Mouse (Mus musculus) midbrain, embryonic 16.5 days (tissue): ENCODE results near the gene Rab11fip4. TPM values are rescaled to one million over a fixed set of nuclear protein-coding genes. Genes with fewer than 3 reads are reported as not detected.

Source experiments
- ATAC-seq: fragments of 200-750 bp; cut with Nextera tagmentation; 2 replicates; pipeline ENCODE4 v1.8.0; 2017; ENCODE audit warnings: moderate TSS enrichment
- H3K27ac ChIP-seq: fragments of 300-500 bp; sonication (generic); 2 replicates; pipeline ENCODE4 v1.5.1; 2014; ENCODE audit warnings: mild to moderate bottlenecking, low read length, mixed read lengths
- H3K27me3 ChIP-seq: fragments of 300-500 bp; sonication (generic); 2 replicates; pipeline ENCODE4 v1.6.1; 2014; ENCODE audit warnings: low read depth, low read length, mixed read lengths; ENCODE audit not compliant: control insufficient read depth, insufficient read depth
- H3K36me3 ChIP-seq: fragments of 300-500 bp; sonication (generic); 2 replicates; pipeline ENCODE4 v1.6.1; 2014; ENCODE audit warnings: mild to moderate bottlenecking, low read length, moderate library complexity, mixed read lengths; ENCODE audit not compliant: control insufficient read depth, insufficient read depth
- H3K4me1 ChIP-seq: fragments of 300-500 bp; sonication (generic); 2 replicates; pipeline ENCODE4 v1.6.1; 2014; ENCODE audit warnings: mild to moderate bottlenecking, low read length, mixed read lengths; ENCODE audit not compliant: control insufficient read depth, insufficient read depth
- H3K4me2 ChIP-seq: fragments of 300-500 bp; sonication (generic); 2 replicates; pipeline ENCODE4 v1.6.1; 2014; ENCODE audit warnings: mild to moderate bottlenecking, low read length, mixed read lengths
- H3K4me3 ChIP-seq: fragments of 300-500 bp; sonication (generic); 2 replicates; pipeline ENCODE4 v1.5.1; 2014; ENCODE audit warnings: low read depth, mild to moderate bottlenecking, low read length, moderate library complexity, mixed read lengths
- H3K9ac ChIP-seq: fragments of 300-500 bp; sonication (generic); 2 replicates; pipeline ENCODE4 v1.6.1; 2014; ENCODE audit warnings: low read depth, low read length, mixed read lengths
- H3K9me3 ChIP-seq: fragments of 300-500 bp; sonication (generic); replicated peaks from 2 replicates; pipeline ENCODE4 v1.6.1; 2014; ENCODE audit warnings: mild to moderate bottlenecking, low read length, mixed read lengths; ENCODE audit not compliant: control insufficient read depth, poor library complexity, severe bottlenecking
- WGBS: fragments of 180-500 bp; shearing (Covaris S2); extraction: QIAGEN DNeasy Blood & Tissue Kit; methylation state at CpG from one replicate; pipeline ENCODE4 v1.1.7; 2014; 5-methylcytosine and 5-hydroxymethylcytosine counted together
- polyA plus RNA-seq: library from polyadenylated mRNA; unstranded; fragments of >200 nt; fragmentation: Nextera tagmentation; extraction: Ambion mirVana; gene quantifications from 2 replicates; pipeline ENCODE4 v1.2.1, GENCODE M21; 2015

The Rab11fip4 gene
- polyA plus RNA-seq, 1 experiment from 2014 or later, result 29.4 TPM

DNA sequence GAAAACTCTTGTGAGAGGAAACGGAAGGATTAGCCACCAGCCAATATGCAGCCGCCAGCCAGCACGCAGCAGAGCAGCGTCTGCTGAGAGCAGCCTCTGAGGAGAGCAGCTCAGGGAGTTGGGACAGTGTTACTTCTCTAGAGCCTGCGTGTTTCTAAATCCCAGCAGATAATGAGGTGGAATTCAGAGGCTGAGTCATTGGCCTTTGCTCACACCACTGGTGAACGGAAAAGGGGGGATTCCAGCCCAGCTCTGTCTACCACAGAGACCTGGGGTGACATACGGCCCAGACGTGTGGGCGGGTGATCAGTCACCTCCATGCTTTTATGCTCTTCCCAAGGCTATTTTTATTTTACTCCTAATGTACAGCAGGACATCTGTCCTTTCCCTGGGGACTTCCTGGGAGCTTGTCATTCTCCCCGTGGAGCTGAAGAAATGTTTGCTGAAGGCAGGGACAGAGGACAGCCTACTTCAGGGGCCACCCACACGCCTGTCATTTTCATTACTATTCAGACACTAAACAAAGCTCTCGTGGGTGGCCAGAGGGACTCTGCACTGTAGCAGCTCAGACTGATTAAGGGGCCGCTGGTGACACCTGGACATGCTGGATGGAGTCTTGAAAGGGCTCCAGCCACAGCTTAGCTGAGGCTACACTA lies 20.1 kb downstream of the Rab11fip4 start:
- Histone ChIP-seq H3K36me3 (no peaks in the 10 kb centered on the region), H3K9ac (peak overlapping the region; percentile 31; the same call in 1 of the 2 replicates), H3K4me3 (no peak overlapping the region), H3K4me2 (peak overlapping the region; percentile 19), H3K4me1 (peaks cover 29% of the 10 kb centered on the region), H3K9me3 (no peaks in the 10 kb centered on the region), H3K27ac (peak overlapping the region; percentile 61), H3K27me3 (no peaks in the 10 kb centered on the region)
- peak; percentile 50; the same call in 1 of the 2 replicates for ATAC-seq
- WGBS, result 6% methylated on average over 13 of the region's 13 CpGs

DNA sequence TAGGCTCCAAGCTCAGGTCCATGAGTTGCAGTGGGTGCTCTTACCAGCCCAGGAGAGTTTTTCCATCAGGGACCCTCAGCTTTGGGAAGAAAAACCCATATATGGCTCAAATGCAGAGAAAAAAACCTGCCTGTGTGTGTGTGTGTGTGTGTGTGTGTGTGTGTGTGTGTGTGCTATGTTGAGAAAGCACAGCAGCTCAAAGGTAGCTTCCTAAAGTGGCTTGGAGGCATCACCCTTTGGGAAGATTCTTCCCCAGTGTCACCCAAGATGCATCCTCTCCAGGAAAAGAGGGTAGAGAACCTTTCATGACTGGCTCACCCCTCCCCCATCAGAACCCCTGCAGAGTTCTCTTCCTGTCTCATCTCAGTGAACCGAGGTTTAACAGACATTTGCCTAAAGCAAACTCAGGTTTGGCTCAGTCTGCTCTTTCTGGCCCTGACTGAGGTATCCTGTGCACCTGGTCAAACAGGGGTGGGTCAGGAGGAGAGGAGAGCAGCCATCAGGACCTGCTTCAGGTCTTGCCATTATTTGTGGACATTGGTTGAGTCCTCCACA lies 21.1 kb downstream of the Rab11fip4 start:
- Histone ChIP-seq H3K27me3 (no peaks in the 10 kb centered on the region), H3K4me1 (peaks cover 29% of the 10 kb centered on the region), H3K36me3 (no peaks in the 10 kb centered on the region), H3K9me3 (no peaks in the 10 kb centered on the region), H3K27ac (no peak overlapping the region), H3K4me2 (no peak overlapping the region), H3K4me3 (no peak overlapping the region), H3K9ac (no peak overlapping the region)
- ATAC-seq, result no peak
- WGBS, result 15% methylated on average over 1 of the region's 1 CpGs

DNA sequence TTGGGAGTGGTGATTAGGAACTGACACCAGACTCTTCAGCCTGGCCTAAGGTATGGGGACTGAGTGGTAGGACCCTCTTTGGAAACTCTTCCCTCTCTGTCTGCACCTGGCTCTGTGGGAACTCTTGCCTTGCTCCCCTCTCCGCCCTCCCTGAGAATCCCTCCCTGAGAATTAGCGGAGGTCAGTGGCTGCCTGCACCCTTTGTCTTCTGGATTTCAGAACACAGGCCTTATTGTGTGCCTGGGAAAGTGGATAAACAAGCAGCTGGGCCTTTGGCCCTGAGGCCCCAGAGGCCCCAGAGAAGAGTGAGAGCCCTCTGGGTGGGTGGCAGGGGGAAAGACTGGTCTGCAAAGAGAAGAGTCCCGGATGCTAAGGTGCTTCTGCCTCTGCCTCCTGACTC lies 22.1 kb downstream of the Rab11fip4 start:
- no peak for ATAC-seq
- Histone ChIP-seq H3K27me3 (no peaks in the 10 kb centered on the region), H3K4me2 (no peak overlapping the region), H3K36me3 (no peaks in the 10 kb centered on the region), H3K4me1 (peaks cover 29% of the 10 kb centered on the region), H3K9ac (no peak overlapping the region), H3K4me3 (no peak overlapping the region), H3K9me3 (no peaks in the 10 kb centered on the region), H3K27ac (no peak overlapping the region)
- WGBS, result 11% methylated on average over 3 of the region's 3 CpGs

DNA sequence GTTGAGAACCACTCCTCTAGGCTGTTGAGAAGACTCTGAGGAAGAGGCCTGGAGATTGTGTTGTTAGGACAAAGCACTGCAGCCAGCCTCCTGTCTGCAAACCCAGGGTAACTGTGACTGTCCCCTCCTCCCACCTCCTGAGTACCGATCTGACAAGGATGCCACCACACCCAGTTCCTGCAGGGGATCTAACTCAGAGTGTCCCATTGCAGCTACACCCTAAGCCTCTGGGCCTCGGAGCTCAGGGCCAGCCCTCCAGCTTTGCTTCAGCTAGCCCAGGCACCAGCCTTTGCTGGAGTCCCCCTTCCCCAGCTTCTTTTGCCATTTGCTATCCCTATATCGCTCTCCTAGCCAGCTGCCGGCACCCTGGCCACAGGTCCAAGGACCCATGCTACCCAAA lies 22.7 kb downstream of the Rab11fip4 start:
- H3K36me3 ChIP-seq, result no peaks in the 10 kb centered on the region
- no peak overlapping the region for H3K9ac ChIP-seq
- peaks cover 25% of the 10 kb centered on the region for H3K4me1 ChIP-seq
- H3K4me3 ChIP-seq, result no peak overlapping the region
- no peak overlapping the region for H3K27ac ChIP-seq
- no peaks in the 10 kb centered on the region for H3K9me3 ChIP-seq
- no peak overlapping the region for H3K4me2 ChIP-seq
- ATAC-seq, result no peak
- WGBS, result 55% methylated on average over 4 of the region's 4 CpGs
- H3K27me3 ChIP-seq, result no peaks in the 10 kb centered on the region

DNA sequence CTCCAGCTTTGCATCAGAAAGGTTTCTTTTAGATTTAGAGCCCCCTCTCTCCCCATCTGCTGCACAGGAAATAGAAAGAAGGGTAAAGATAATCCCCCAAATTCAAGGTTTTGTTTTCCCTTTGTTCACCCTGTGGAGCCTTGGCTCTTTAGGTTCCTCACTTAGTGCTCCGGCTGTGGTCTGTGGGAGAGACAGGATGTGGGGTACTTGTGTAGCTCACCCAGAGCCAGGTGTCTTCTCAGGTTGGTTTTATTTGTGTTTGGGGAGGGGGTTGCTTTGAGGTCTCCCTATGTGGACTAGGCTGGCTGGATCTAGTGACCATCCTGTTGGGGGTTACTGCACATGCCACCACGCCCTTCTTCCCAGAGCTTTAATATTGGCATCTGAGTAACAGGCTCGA lies 23.9 kb downstream of the Rab11fip4 start:
- no peaks in the 10 kb centered on the region for H3K36me3 ChIP-seq
- no peak overlapping the region for H3K4me2 ChIP-seq
- peaks cover 25% of the 10 kb centered on the region for H3K4me1 ChIP-seq
- no peaks in the 10 kb centered on the region for H3K27me3 ChIP-seq
- H3K9me3 ChIP-seq, result no peaks in the 10 kb centered on the region
- ATAC-seq, result no peak
- H3K9ac ChIP-seq, result no peak overlapping the region
- no peak overlapping the region for H3K4me3 ChIP-seq
- no peak overlapping the region for H3K27ac ChIP-seq
- WGBS, result 89% methylated on average over 3 of the region's 3 CpGs

DNA sequence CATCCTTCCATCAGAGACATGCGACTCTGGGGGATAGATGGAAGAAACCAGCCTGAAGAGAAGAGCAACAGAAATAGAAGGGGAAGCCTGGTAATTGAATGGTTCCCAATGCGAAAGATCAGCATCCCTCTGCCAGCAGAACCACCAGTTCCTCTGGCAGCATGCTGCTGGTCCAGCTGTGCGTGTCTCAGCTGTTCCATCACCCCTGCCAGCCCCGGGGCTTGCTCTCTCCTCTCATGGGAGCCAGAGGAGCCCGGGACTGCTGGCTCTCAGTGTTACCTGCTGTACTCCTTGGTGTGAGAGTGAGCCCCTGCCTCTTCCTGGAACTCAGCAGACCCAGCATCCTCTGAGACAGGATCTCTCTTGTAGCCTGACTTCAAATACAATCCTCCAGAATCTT lies 24.9 kb downstream of the Rab11fip4 start:
- Histone ChIP-seq H3K27ac (no peak overlapping the region), H3K4me2 (no peak overlapping the region), H3K36me3 (peaks cover 5% of the 10 kb centered on the region; the same call in 1 of the 2 replicates), H3K9ac (no peak overlapping the region), H3K4me3 (no peak overlapping the region), H3K9me3 (no peaks in the 10 kb centered on the region), H3K27me3 (no peaks in the 10 kb centered on the region), H3K4me1 (peaks cover 17% of the 10 kb centered on the region)
- no peak for ATAC-seq
- 55% methylated on average over 5 of the region's 5 CpGs for WGBS

DNA sequence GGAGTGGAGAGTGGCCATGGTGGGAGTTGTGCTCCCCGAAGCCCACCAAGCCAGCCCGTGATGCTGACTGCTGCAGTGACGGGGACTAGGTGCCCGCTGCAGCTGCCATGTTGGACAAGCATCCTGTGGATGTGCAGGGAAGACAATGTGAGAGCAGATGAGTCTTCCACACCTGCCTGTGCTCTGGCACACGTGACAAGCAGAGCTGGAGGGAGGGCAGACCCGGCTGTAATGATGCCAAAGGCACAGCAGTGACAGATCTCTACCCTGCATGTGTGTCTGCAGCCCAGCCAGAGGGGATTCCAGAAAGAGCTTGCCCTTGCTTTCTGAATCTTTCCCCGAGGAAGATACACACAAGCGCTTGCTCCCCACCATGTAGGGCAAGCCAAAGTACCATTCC lies 27.0 kb downstream of the Rab11fip4 start:
- Histone ChIP-seq H3K36me3 (peaks cover 11% of the 10 kb centered on the region; the same call in 1 of the 2 replicates), H3K4me2 (no peak overlapping the region), H3K9me3 (no peaks in the 10 kb centered on the region), H3K4me1 (peaks cover 2% of the 10 kb centered on the region; the same call in 1 of the 2 replicates), H3K4me3 (no peak overlapping the region), H3K27ac (no peak overlapping the region), H3K9ac (no peak overlapping the region), H3K27me3 (no peaks in the 10 kb centered on the region)
- no peak for ATAC-seq
- WGBS, result 88% methylated on average over 8 of the region's 8 CpGs

DNA sequence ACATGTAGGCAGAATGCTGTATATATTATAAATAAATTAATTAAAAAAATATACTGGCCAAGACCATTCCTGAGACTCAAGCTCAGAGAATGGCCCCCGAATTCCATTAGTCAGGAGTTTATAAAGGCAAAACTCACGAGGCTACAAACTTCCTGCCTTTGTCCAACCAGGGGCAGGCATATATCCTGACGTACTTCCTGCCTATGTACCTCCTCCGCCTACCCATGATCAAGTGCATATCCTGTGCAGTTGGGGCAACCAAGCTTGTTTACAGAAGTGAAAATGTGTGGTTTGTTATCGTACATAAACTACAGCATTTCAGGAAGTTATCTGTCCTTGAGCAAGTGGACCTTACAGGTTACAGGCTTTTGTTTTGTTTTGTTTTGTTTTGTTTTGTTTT lies 32.0 kb downstream of the Rab11fip4 start:
- Histone ChIP-seq H3K9me3 (no peaks in the 10 kb centered on the region), H3K36me3 (peaks cover 11% of the 10 kb centered on the region; the same call in 1 of the 2 replicates), H3K4me3 (no peak overlapping the region), H3K4me2 (no peak overlapping the region), H3K9ac (no peak overlapping the region), H3K27ac (no peak overlapping the region), H3K27me3 (no peaks in the 10 kb centered on the region), H3K4me1 (no peaks in the 10 kb centered on the region)
- no peak for ATAC-seq
- WGBS, result 88% methylated on average over 5 of the region's 5 CpGs

DNA sequence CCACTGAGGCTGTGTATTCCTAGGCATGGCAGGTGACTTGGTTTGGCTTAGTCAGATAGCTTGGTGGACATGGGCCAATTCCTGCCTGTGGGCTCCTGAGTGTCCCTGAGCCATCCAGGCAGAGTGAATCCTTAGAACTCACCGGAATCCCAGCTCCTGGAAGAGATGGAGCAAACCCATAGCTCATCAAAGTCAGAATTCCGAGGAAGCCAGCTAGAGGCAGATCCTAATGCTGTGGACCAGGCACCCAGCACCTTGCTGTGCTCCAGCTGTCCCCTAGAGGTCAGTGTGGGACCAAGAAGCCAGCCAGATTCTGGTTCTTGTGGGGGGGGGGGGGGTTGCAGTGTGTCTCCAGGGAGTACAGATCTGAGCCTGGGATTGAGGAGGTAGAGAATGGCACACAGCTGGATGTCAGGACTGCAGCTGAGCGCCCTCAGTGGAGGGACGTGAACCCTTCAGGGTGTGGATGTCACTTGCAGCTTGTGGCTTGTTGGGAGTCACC lies 33.8 kb downstream of the Rab11fip4 start:
- WGBS, result 5% methylated on average over 4 of the region's 4 CpGs
- Histone ChIP-seq H3K4me2 (no peak overlapping the region), H3K9ac (no peak overlapping the region), H3K9me3 (no peaks in the 10 kb centered on the region), H3K27ac (no peak overlapping the region), H3K4me1 (no peaks in the 10 kb centered on the region), H3K4me3 (no peak overlapping the region), H3K27me3 (no peaks in the 10 kb centered on the region), H3K36me3 (peaks cover 11% of the 10 kb centered on the region; the same call in 1 of the 2 replicates)
- peak; percentile 28; the same call in 1 of the 2 replicates for ATAC-seq
